Mouse (Mus musculus): ENCODE measurements around the gene Slc48a1. TPM values are rescaled to one million over a fixed set of nuclear protein-coding genes. Genes with fewer than 3 reads are reported as not detected.

Slc48a1 gene
- total RNA-seq, 2 experiments from 2014 or later = 44.5 to 47.1 TPM

DNA sequence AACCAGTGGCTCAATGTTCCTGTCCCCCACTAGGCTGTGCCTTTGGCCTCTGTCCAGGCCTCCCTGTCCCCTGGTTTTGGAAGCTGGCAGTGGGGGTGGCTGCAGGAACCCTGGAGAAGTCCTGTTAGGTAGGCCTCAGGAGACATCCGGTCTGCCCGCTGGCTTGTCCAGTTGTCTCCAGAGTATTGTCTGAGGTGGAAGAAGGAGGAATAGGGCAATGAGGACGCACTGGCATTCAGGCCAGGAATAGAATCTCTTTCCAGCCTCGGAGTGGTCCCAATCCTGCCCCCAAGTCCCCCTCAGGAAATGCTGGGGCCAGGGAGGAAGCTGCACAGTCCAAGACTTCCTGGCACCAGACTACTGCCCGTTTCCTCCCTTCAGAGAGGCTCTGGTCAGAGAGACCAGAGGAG, 4.4 kb upstream of the Slc48a1 start:
- peak overlapping the region; percentile 75 for H3K27ac ChIP-seq
- no peak overlapping the region for H3K4me3 ChIP-seq
- no peak for TF ChIP-seq CTCF (IDR thresholded peaks at IDR 0.05)
- DNase-seq = no peak
- intact Hi-C loops (cut with DNase I) = no loop called here

DNA sequence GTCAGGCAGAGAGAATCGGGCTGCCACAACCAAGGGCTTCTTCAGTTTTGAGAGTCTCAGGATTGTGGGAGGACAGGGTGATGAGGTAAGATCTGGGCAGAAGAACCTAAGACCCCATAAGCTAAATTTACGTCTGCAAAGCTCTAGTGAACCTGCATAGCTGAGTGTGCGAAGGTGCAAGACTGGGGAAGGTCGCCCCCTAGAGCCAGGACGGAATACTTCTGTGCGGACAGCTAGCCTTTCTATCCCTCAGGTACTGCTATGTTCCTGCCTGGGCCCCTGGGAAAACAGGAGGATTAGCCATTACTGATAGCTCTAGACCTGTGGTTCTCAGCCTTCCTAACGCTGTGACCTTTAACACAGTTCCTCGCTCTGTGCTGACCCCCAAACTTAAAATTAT, 1.8 kb upstream of the Slc48a1 start:
- TF ChIP-seq CTCF (IDR thresholded peaks at IDR 0.05) = peak; percentile 88
- Histone ChIP-seq H3K27ac (no peak overlapping the region), H3K4me3 (no peak overlapping the region)
- intact Hi-C loops (cut with DNase I) = loop anchor here (1.0 to 2.0 kb wide), 2 partner anchors 58 to 110 kb away; no protein-coding TSS in a partner anchor
- DNase-seq = peak; percentile 84

- no peak for DNase-seq
- TF ChIP-seq CTCF (IDR thresholded peaks at IDR 0.05) = no peak
- Histone ChIP-seq H3K4me3 (no peak overlapping the region), H3K27ac (0 out of 2 replicates have a peak overlapping the region, but pooled peaks have one; percentile 12)
- intact Hi-C loops (cut with DNase I) = loop anchor here (1.0 to 2.0 kb wide), 2 partner anchors 59 to 110 kb away; no protein-coding TSS in a partner anchor
Measured at GRCm38 (mm10) chr15:97776919-97777318, 1.4 kb upstream of the Slc48a1 start.

- Histone ChIP-seq H3K4me3 (no peak overlapping the region), H3K27ac (no peak overlapping the region)
- TF ChIP-seq CTCF (IDR thresholded peaks at IDR 0.05) = no peak
- DNase-seq = no peak
- intact Hi-C loops (cut with DNase I) = no loop called here
Measured at GRCm38 (mm10) chr15:97779576-97779975, 1.3 kb downstream of the Slc48a1 start.

DNA sequence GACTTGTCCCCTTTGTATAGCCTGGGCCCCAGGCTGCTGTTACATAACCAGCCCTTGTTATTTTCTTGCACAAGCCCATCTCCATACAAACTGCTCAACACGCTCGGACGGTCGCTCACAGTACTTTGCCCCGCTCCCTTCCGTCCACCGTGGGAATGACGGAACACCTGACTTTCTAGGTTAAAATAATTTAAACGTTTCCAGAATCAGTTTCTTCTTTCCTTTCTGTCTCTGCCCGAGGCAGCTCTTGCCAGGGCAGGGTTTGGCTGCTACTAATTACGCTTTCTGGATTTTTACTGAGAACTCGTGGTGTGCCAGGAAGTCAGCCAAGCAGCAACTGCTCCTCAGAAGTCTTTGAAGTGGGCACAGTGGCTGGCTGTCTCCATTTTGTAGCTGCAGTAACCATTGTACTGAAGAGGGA, 2.3 kb downstream of the Slc48a1 start:
- no peak overlapping the region for H3K4me3 ChIP-seq
- no peak for DNase-seq
- TF ChIP-seq CTCF (IDR thresholded peaks at IDR 0.05) = no peak
- peak overlapping the region; percentile 40 for H3K27ac ChIP-seq
- intact Hi-C loops (cut with DNase I) = loop anchor here (5.0 kb wide), 1 partner anchor 172 kb away; no protein-coding TSS in a partner anchor

DNA sequence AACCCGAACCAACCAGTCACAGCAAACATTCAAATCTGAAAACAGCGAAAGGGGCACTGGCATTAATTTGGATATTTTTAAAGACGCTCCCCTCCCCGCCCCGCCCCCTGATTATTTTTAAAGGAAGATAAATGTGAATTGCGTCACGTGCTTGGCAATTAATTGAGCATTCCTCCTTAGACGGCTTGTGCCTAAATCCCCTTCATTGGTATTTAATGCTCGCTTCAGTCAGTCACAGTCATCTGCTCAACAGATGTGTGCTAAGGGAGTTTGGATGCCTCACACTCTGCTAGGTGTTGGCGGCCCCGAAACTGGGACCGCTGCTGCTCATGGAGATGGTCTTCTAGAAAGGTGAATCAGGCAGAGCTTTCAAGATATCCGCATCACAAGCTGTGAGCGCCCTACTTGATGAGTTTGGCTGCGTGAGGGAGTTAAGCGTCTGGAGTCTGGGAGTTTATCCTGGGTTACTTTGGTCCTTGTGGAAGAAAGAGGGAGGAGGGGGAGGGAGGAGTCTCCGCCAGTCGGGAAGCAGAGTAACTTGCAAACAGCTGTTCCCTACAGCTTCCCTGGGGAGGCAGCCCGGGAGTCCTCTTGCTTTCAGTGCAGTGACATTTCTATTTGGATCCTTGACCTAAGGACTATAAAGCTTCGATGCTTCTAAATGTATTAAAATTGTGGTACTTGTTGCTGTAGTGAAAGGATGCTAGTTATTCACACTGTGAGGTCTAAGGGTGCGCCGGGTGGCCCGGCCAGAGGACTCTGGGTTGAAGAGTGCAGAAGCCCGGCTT, 3.8 kb downstream of the Slc48a1 start:
- intact Hi-C loops (cut with DNase I) = loop anchor here (5.0 kb wide), 1 partner anchor 170 kb away; no protein-coding TSS in a partner anchor
- Histone ChIP-seq H3K4me3 (peak overlapping the region; percentile 63), H3K27ac (peak overlapping the region; percentile 60)
- peak; percentile 72 for DNase-seq
- no peak for TF ChIP-seq CTCF (IDR thresholded peaks at IDR 0.05)

DNA sequence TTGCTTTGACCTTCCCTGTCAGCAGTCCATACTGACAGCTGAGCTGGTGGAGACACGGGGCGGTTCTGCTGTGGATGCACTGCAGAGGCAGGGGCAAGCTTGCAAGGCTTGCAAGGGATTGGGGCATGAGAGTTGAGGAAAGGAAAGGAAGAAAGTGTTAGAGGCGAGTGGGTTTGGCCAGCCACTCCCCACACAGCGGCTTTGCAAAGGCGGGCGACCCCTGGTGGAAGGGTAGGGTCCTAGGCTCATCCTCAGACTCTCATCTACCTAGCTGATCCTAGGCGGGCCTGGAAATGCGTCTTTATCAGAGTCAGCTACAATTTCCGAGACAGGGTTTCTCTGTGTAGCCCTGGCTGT, 4.4 kb downstream of the Slc48a1 start:
- intact Hi-C loops (cut with DNase I) = loop anchor here (5.0 kb wide), 1 partner anchor 170 kb away; no protein-coding TSS in a partner anchor
- Histone ChIP-seq H3K4me3 (peak overlapping the region; percentile 63), H3K27ac (peak overlapping the region; percentile 60)
- peak; percentile 86 for TF ChIP-seq CTCF (IDR thresholded peaks at IDR 0.05)
- peak; percentile 87 for DNase-seq

DNA sequence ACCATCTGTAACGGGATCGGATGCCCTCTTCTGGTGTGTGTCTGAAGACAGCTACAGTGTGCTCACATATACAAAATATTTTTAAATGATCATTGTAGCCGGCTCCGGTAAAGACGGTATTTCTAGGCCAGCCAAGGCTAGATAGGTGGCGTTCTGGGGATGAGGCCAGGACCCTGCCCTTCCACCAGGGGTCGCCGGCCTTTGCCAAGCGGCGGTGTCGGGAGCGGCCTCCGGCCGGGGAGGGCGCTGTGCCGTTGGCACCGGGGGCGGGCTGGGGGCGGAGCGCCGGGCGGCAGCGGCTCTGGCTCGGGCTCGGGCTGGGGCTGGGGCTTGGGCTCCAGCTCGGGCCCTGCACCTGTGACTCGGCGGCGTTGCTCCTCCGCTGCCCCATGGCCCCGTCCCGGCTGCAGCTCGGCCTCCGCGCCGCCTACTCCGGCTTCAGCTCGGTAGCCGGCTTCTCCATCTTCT, 5.8 kb downstream of the Slc48a1 start:
- peak; percentile 96 for DNase-seq
- peak overlapping the region; percentile 85 for H3K4me3 ChIP-seq
- H3K27ac ChIP-seq = peak overlapping the region; percentile 93
- no peak; the same call in 1 of the 2 replicates for TF ChIP-seq CTCF (IDR thresholded peaks at IDR 0.05)
- intact Hi-C loops (cut with DNase I) = loop anchor here (1.0 to 5.0 kb wide), 2 partner anchors 66 to 168 kb away; no protein-coding TSS in a partner anchor

GRCm38 (mm10) chr15:97784561-97785161, 6.3 kb downstream of the Slc48a1 start:
- H3K27ac ChIP-seq = peak overlapping the region; percentile 93

GRCm38 (mm10) chr15:97785731-97786411, 7.6 kb downstream of the Slc48a1 start:
- no peak for TF ChIP-seq CTCF (IDR thresholded peaks at IDR 0.05)
- no peak overlapping the region for H3K4me3 ChIP-seq
- peak; percentile 63 for DNase-seq
- intact Hi-C loops (cut with DNase I) = no loop called here
- H3K27ac ChIP-seq = peak overlapping the region; percentile 93

More at GRCm38 (mm10) chr15:97784561-97785161, 6.3 kb downstream of the Slc48a1 start:
- peak overlapping the region; percentile 85 for H3K4me3 ChIP-seq
- no peak for TF ChIP-seq CTCF (IDR thresholded peaks at IDR 0.05)
- intact Hi-C loops (cut with DNase I) = loop anchor here (1.0 to 5.0 kb wide), 2 partner anchors 66 to 168 kb away; no protein-coding TSS in a partner anchor
- DNase-seq = peak; percentile 68

- Histone ChIP-seq H3K4me3 (0 out of 2 replicates have a peak overlapping the region, but pooled peaks have one; percentile 7), H3K27ac (peak overlapping the region; percentile 93)
- intact Hi-C loops (cut with DNase I) = no loop called here
- DNase-seq = peak; percentile 46
- no peak for TF ChIP-seq CTCF (IDR thresholded peaks at IDR 0.05)
Measured at GRCm38 (mm10) chr15:97786412-97787112, 8.2 kb downstream of the Slc48a1 start.
